Mouse (Mus musculus) WW6 (cell line): Measurements from ENCODE around the gene Trub2.

Source experiments
- DNase-seq: peaks from one replicate; pipeline ENCODE4 v3.0.0-alpha.2; 2013; ENCODE audit warnings: low read depth, low spot score

Gene Trub2

DNA sequence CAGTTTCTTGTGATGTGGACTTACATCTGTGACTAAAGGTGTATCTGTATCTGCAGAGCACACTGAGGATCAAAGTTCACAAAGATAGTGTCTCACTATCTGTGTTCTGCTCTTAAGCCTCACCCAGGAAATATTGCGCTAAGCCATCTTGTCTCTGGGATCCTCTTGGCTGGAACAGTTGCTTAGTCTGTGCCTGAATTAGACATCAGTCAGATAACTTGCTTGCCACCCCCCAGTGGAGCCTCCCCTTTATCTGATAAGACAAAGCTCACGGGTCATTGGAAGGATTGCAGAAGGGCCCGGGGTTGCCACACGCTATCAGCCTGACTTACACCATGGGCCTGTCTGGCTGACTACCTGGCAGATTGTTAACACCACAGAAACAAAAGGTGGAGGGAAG lies 15.0 kb downstream of the Trub2 start:
- no peak for DNase-seq

- no peak for DNase-seq
Observed at GRCm38 (mm10) chr2:29771611-29772461, 16.5 kb downstream of the Trub2 start.

DNA sequence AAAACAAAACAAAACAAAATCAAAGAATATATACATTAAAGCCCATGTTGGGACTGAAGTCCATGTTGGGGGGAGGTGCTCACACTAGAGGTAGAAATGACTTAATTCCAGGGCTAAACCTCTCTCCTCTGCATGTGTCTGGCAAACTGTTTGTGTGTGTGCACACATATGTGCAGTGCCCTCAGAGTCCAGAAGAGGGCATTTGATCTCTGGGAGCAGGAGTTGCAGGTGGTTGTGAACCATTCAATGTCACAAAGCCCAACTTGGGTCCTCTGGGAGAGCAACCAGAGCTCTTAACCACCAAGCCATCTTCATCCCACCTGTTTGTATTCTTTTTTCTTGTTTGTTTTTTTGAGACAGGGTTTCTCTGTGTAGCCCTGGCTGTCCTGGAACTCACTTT lies 18.1 kb downstream of the Trub2 start:
- DNase-seq: no peak

GRCm38 (mm10) chr2:29768901-29769300 lies 19.4 kb downstream of the Trub2 start:
- no peak for DNase-seq

GRCm38 (mm10) chr2:29767976-29768709 lies 20.2 kb downstream of the Trub2 start:
- no peak for DNase-seq

DNA sequence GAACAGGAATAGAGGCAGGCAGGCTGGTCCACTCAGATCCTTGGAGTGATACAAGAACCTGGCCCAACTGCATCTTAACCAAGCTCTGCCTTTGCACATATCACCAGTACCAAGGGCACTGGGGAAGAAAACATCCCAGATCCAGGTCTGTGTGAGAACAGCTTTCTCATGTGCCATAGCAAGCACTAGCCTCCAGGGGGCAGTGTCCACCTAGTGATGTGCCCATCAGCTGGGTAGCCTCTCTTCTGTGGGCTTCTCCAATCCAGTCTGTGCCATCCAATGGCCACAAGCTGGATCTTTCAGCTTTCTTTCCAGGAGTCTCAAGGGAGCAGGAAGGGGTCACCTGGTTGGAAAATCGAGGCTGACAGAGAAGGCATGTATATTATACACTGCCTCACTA lies 23.5 kb downstream of the Trub2 start:
- no peak for DNase-seq

GRCm38 (mm10) chr2:29755693-29756092 lies 32.6 kb downstream of the Trub2 start:
- no peak for DNase-seq

GRCm38 (mm10) chr2:29752397-29752796 lies 35.9 kb downstream of the Trub2 start:
- no peak for DNase-seq

DNA sequence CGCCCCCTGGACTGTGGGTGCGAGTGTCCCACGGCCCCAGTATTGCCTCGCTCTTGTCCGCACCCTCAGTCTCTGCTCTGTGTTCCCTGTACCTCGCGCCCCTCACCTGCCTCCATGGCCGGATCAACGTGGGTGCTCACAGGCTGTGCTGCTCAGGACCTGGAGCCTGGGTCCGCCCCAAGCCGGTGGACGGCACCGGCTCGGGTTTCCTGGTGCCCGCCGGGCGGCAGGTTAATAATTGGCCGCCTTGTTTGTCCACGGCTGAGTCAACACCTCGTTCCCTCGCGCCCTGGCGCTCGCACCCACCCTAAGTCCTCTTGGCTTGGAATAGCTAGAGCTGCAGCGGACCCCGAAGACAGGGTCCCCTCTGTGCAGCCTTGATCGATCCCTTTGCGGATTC lies 36.8 kb downstream of the Trub2 start, which contains the start of gene Gm13420:
Gm13420 (minus strand) TSS at position 189 of the 400 bp plus-strand sequence.
- no peak for DNase-seq

DNA sequence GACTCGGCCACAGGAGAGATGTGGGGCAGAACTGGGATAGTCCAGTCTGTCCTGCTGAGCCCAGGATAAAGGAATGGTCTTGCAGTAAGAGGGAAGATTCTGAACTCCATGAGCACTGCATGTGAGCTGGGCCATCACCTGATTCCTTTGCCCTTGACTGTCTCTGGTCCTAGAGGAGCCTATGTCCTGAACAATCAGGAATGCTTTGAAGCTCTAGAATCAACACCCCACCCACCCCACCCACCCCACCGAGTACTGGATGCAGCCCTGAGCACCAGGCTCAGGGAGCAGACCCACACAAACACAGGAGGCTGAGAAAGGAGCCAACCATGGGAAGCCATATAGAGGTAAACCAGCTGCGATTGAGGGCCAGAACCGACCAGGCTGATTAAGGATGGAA lies 39.8 kb downstream of the Trub2 start:
- no peak for DNase-seq

- no peak for DNase-seq
Observed at GRCm38 (mm10) chr2:29747852-29748251, 40.5 kb downstream of the Trub2 start.

- DNase-seq: no peak
Observed at GRCm38 (mm10) chr2:29747188-29747782, 41.0 kb downstream of the Trub2 start.

DNA sequence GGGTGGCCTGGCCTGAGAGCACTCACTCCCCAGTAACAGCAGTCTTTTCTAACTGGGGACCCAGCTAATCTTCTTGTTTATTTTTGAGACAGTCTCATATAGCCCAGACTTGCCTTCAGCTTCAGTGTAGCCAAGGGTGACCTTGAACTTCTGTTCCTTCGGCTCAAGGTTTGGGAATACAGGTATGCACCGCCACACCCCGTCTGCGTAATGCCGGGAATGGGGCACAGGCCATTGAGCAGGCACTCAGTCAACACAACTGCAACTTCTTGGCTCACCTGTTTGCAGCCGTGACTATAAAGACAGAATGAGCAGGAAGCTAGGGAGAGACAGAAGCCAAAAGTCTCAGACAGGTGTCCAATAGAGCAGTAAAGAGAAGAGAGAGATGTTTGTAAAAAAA lies 44.0 kb downstream of the Trub2 start:
- DNase-seq: no peak

GRCm38 (mm10) chr2:29741207-29741606 lies 47.1 kb downstream of the Trub2 start:
- no peak for DNase-seq

DNA sequence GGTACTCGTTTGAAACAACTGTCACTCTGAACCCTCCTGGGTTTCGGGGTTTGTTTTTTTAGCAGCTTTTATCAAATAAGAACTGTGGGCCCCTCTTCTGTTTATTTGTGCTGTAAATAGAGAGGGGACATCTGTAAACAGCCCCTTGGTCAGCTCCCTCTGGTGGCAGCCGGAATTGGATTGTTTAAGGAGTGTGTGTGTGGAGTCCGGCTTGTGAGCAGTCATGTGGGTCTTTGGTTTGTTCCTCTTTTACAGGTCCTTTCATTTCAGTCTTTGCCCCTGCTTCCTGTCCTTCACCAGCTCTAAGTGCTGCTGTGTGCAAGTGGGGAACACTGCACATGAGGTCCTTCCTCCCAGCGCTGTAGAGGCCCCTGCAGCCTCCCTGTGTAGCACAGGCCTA lies 48.9 kb downstream of the Trub2 start:
- DNase-seq: no peak

- no peak for DNase-seq
Observed at GRCm38 (mm10) chr2:29738799-29739198, 49.5 kb downstream of the Trub2 start.

GRCm38 (mm10) chr2:29737209-29737925 lies 50.9 kb downstream of the Trub2 start:
- no peak for DNase-seq

DNA sequence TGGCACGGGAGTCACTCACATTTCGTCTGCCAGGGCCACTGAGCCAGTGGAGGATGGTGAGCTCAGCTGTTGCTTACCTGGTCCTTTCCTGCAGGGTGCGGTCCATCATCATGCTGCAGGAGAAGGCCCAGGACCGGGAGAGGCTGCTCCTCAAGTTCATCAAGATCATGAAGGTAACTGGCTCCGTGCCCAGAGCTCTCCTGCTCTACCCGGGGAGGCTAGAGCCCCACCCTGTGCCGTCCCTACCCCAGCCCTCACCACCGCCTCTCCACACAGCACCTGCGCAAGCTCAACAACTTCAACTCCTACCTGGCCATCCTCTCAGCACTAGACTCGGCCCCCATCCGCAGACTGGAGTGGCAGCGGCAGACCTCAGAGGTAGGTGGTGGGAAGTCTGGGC lies 52.6 kb downstream of the Trub2 start:
- no peak for DNase-seq

DNA sequence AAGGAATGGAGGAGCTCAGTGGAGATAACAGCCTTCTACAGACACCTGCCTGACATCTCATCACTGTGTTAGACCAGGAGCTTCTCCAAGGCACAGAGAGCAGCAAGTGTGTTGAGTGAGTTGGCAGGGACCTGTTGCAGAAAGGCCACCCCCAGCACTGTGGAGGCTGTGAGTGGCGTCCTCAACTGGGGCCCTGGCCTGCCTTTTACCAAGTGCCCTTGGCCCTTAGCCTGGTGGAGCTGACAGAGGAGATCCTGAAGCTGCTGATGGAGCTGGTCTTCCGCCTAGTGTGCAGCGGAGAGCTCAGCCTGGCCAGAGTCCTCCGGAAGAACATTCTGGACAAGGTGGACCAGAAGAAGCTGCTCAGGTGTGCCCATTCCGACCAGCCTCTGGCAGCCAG lies 55.0 kb downstream of the Trub2 start:
- DNase-seq: no peak

GRCm38 (mm10) chr2:29732559-29732958 lies 55.7 kb downstream of the Trub2 start:
- no peak for DNase-seq

DNA sequence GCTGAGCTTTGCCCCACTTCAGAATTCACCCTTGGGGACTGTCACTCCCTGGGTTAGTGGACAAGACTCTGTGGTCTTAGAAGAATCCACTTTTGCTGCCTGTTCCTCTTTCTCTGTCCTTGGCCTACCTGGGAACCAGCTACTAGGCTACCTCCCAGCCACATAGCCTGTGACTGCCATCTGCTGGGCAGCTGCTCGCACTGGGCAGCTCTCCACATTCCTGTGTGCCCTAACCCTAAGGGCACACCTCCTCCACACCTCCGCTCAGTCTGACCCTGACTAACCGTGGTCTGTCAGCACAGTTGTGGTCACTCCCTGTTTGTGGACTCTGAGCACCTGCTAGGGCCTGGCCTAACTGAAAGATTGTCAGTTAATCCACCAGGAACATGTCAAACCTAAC lies 56.8 kb downstream of the Trub2 start:
- DNase-seq: no peak

DNA sequence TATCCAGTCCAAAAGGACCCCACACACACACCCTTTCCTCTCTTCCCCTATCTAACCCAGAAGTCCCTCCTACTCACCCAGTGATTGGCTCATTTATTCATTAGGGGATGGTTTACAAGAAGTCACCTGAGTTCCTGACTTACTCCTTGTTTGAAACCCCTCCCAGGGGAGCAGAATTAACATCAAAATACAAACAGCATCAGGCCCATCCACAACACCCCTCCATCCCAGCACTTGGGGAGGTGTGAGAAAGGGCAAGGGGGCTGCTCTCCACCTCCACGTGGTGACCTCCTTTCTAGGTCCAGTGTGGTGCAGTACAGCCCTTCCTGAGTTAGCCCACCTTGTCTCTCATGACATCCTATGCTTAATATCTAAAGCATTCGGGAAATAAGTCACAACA lies 58.8 kb downstream of the Trub2 start:
- no peak for DNase-seq
